Mouse (Mus musculus) cerebellum, postnatal 36 days (tissue): ENCODE measurements around the gene 4930467E23Rik.
"Not testable (repeated sequence)": the region's sequence is repeated elsewhere in the genome, so short reads cannot be mapped to it uniquely, and the experiment has no call there.

Experiments used
- DNase-seq, 2 experiments: peaks; one replicate each; pipeline ENCODE4 v3.0.0; 2021 to 2022; ENCODE audit warnings: mixed read lengths in 2 of 2

4930467E23Rik gene

GRCm38 (mm10) chr8:19781328-19782114 lies 52.1 kb downstream of the 4930467E23Rik start:
- peak in 1 of 2 experiments; percentile 25 for DNase-seq

- DNase-seq: peak in 1 of 2 experiments; percentile 25
Observed at GRCm38 (mm10) chr8:19782736-19783135, 53.4 kb downstream of the 4930467E23Rik start.

- DNase-seq: not testable (repeated sequence)
Observed at GRCm38 (mm10) chr8:19783860-19784259, 54.5 kb downstream of the 4930467E23Rik start.

- peak; percentile 99 to 100 for DNase-seq
Observed at GRCm38 (mm10) chr8:19784554-19785364, 55.4 kb downstream of the 4930467E23Rik start.

GRCm38 (mm10) chr8:19792696-19793095 lies 63.3 kb downstream of the 4930467E23Rik start:
- DNase-seq: not testable (repeated sequence)
